23 mouse cellular contexts compared by ENCODE assay signal in the genomic region with DNA sequence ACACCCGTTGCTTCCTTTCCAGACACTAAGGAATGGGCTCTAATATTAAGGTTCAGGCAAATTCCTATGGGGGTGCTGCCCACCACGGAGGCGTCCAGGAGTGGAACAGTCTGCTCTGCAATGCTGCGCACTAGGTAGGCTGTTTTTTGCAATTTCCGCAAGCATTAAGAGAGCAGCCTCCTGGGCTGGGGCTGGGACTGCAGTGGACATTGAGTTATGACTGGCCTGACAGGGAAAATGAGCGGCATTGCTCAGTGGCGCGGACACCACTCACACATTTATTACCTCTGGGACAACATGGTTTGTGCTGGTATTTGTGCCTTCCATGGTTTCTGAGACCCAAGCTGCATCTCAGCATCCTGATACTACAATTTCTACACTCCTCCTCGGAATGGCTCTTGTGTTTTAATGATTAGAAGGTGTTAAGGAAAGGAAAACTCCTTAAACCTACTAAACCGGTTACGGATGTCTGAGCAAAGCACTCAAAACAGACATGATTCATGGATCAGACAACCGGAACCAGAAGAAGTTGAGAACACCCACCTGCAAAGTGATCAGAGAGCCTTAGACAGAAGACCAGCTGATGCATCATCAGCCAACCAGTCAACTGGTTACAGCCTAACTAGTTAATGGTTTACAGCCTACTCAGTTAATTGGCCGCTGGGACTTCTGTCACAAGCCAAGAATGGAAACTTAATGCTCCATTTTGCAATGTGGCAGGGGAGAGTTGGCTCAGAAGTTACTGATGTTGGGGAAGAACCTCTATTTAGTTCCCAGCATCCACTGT.
A peak's percentile ranks its signal among the peaks of the same experiment; 100 is the strongest.
DNase-seq lines count a peak whose midpoint lies in the region; ATAC-seq lines count a peak whose summit lies in the region.
"Had no signal": no experiment of that assay in that cellular context is flagged by ENCODE, and none has a peak within 500 bp of the region (broad histone marks: within the 10 kb centered on the region; RNA-seq: fewer than 3 reads in every experiment).

No protein-coding gene starts in this region.

- no peak overlapping the region for H3K4me3 ChIP-seq in heart, embryonic 11.5 days (ENCODE audit: low read depth, low read length)
- no peak overlapping the region for H3K4me3 ChIP-seq in kidney, embryonic 15.5 days (replicated peaks)
- no peak overlapping the region for H3K4me3 ChIP-seq in limb, embryonic 15.5 days
- H3K4me3 ChIP-seq in limb, embryonic 10.5 days: no peak overlapping the region
- no peak overlapping the region for H3K4me3 ChIP-seq in midbrain, embryonic 16.5 days (ENCODE audit: low read depth, low read length)
- H3K4me3 ChIP-seq: embryonic facial prominence, embryonic 12.5 days; embryonic facial prominence, embryonic 15.5 days; gastrocnemius, adult 2 months; heart, embryonic 13.5 days; hindbrain, embryonic 12.5 days; hindbrain, embryonic 15.5 days had no signal

- H3K9ac ChIP-seq in heart, embryonic 11.5 days (ENCODE audit: low read depth, low read length): no peak overlapping the region
- H3K9ac ChIP-seq in kidney, embryonic 15.5 days: no peak overlapping the region
- H3K9ac ChIP-seq in limb, embryonic 15.5 days: no peak overlapping the region
- H3K9ac ChIP-seq in midbrain, embryonic 16.5 days (ENCODE audit: low read depth, low read length): no peak overlapping the region
- H3K9ac ChIP-seq: embryonic facial prominence, embryonic 12.5 days; embryonic facial prominence, embryonic 15.5 days; forebrain, postnatal 0 days; heart, embryonic 13.5 days; hindbrain, embryonic 12.5 days; hindbrain, embryonic 15.5 days had no signal

- no peak overlapping the region for H3K4me2 ChIP-seq in heart, embryonic 11.5 days
- no peak overlapping the region; the same call in 1 of the 2 replicates for H3K4me2 ChIP-seq in kidney, embryonic 15.5 days
- H3K4me2 ChIP-seq in limb, embryonic 15.5 days: no peak overlapping the region
- no peak overlapping the region for H3K4me2 ChIP-seq in midbrain, embryonic 16.5 days (ENCODE audit: low read length)
- H3K4me2 ChIP-seq: embryonic facial prominence, embryonic 12.5 days; embryonic facial prominence, embryonic 15.5 days; heart, embryonic 13.5 days; hindbrain, embryonic 12.5 days; hindbrain, embryonic 15.5 days had no signal

- H3K27ac ChIP-seq in heart, embryonic 11.5 days (ENCODE audit: low read depth, low read length): no peak overlapping the region
- peak overlapping the region; percentile 48 for H3K27ac ChIP-seq in kidney, embryonic 15.5 days
- no peak overlapping the region for H3K27ac ChIP-seq in limb, embryonic 15.5 days
- no peak overlapping the region for H3K27ac ChIP-seq in limb, embryonic 10.5 days
- no peak overlapping the region for H3K27ac ChIP-seq in midbrain, embryonic 16.5 days (ENCODE audit: low read length)
- H3K27ac ChIP-seq: embryonic facial prominence, embryonic 12.5 days; embryonic facial prominence, embryonic 15.5 days; gastrocnemius, adult 2 months; heart, embryonic 13.5 days; hindbrain, embryonic 12.5 days; hindbrain, embryonic 15.5 days had no signal

- no peaks in the 10 kb centered on the region; the same call in 1 of the 2 replicates for H3K4me1 ChIP-seq in heart, embryonic 11.5 days (ENCODE audit: control insufficient read depth, insufficient read depth, low read length)
- peaks cover 24% of the 10 kb centered on the region for H3K4me1 ChIP-seq in kidney, embryonic 15.5 days
- peaks cover 4% of the 10 kb centered on the region; the same call in 1 of the 2 replicates for H3K4me1 ChIP-seq in limb, embryonic 15.5 days
- peaks cover 9% of the 10 kb centered on the region for H3K4me1 ChIP-seq in limb, embryonic 10.5 days
- H3K4me1 ChIP-seq in midbrain, embryonic 16.5 days (ENCODE audit: control insufficient read depth, insufficient read depth, low read length): peaks cover 15% of the 10 kb centered on the region

- no peaks in the 10 kb centered on the region for H3K36me3 ChIP-seq in heart, embryonic 11.5 days (ENCODE audit: control insufficient read depth, insufficient read depth, low read length)
- no peaks in the 10 kb centered on the region for H3K36me3 ChIP-seq in kidney, embryonic 15.5 days
- H3K36me3 ChIP-seq in limb, embryonic 15.5 days: no peaks in the 10 kb centered on the region
- H3K36me3 ChIP-seq in limb, embryonic 10.5 days: no peaks in the 10 kb centered on the region
- no peaks in the 10 kb centered on the region for H3K36me3 ChIP-seq in midbrain, embryonic 16.5 days (ENCODE audit: control insufficient read depth, insufficient read depth, low read length)
- H3K36me3 ChIP-seq: embryonic facial prominence, embryonic 12.5 days; embryonic facial prominence, embryonic 15.5 days; heart, embryonic 13.5 days; hindbrain, embryonic 12.5 days; hindbrain, embryonic 15.5 days had no signal

- H3K27me3 ChIP-seq in heart, embryonic 11.5 days (ENCODE audit: control insufficient read depth, insufficient read depth, low read length): no peaks in the 10 kb centered on the region
- H3K27me3 ChIP-seq in kidney, embryonic 15.5 days: no peaks in the 10 kb centered on the region
- no peaks in the 10 kb centered on the region for H3K27me3 ChIP-seq in limb, embryonic 15.5 days
- H3K27me3 ChIP-seq in limb, embryonic 10.5 days (ENCODE audit: low read depth, poor library complexity, severe bottlenecking): no peaks in the 10 kb centered on the region
- no peaks in the 10 kb centered on the region for H3K27me3 ChIP-seq in midbrain, embryonic 16.5 days (ENCODE audit: control insufficient read depth, insufficient read depth, low read depth, low read length)
- H3K27me3 ChIP-seq: embryonic facial prominence, embryonic 12.5 days; embryonic facial prominence, embryonic 15.5 days; heart, embryonic 13.5 days; hindbrain, embryonic 12.5 days; hindbrain, embryonic 15.5 days had no signal

- DNase-seq in heart, adult 11 months: peak; percentile 68
- no peak for DNase-seq in kidney, adult 9 months
- no peak for DNase-seq in limb, embryonic 10.5 days (ENCODE audit: low spot score)
- DNase-seq: adrenal gland, postnatal 10 days; adrenal gland, postnatal 36 days; cerebellum, adult 18-20 months; cerebellum, adult 9-10 months; cerebellum, postnatal 14 days; forebrain, postnatal 0 days; gastrocnemius, adult 2 months; gastrocnemius, postnatal 14 days; heart, adult 18-20 months; heart, postnatal 14 days had no signal

- no peak for ATAC-seq in heart, embryonic 11.5 days (replicated peaks; ENCODE audit: insufficient number of reproducible peaks, low FRiP score, low TSS enrichment)
- peak; percentile 87 for ATAC-seq in kidney, embryonic 15.5 days (replicated peaks; ENCODE audit: low FRiP score)
- 0 out of 2 replicates have a peak, but pooled peaks have one; percentile 14 for ATAC-seq in limb, embryonic 15.5 days (ENCODE audit: insufficient number of reproducible peaks, low FRiP score, low TSS enrichment, low read depth)
- no peak for ATAC-seq in midbrain, embryonic 16.5 days
- ATAC-seq: forebrain, embryonic 14.5 days; forebrain, postnatal 0 days had no signal

- WGBS in heart, embryonic 11.5 days (ENCODE audit: insufficient replicate concordance): 87% methylated on average over 13 of the region's 13 CpGs
- WGBS in kidney, embryonic 15.5 days: 36% methylated on average over 13 of the region's 13 CpGs
- 83% methylated on average over 13 of the region's 13 CpGs for WGBS in limb, embryonic 15.5 days
- 86% methylated on average over 13 of the region's 13 CpGs for WGBS in limb, embryonic 10.5 days
- WGBS in midbrain, embryonic 16.5 days: 96% methylated on average over 13 of the region's 13 CpGs

- no peaks in the 10 kb centered on the region for H3K9me3 ChIP-seq in heart, embryonic 11.5 days (replicated peaks; ENCODE audit: control insufficient read depth, low read length)
- no peaks in the 10 kb centered on the region for H3K9me3 ChIP-seq in kidney, embryonic 15.5 days (replicated peaks)
- no peaks in the 10 kb centered on the region for H3K9me3 ChIP-seq in limb, embryonic 15.5 days
- H3K9me3 ChIP-seq in limb, embryonic 10.5 days (replicated peaks): no peaks in the 10 kb centered on the region
- no peaks in the 10 kb centered on the region for H3K9me3 ChIP-seq in midbrain, embryonic 16.5 days (replicated peaks; ENCODE audit: control insufficient read depth, low read length, poor library complexity, severe bottlenecking)
- H3K9me3 ChIP-seq: embryonic facial prominence, embryonic 12.5 days; embryonic facial prominence, embryonic 15.5 days; heart, embryonic 13.5 days; hindbrain, embryonic 12.5 days; hindbrain, embryonic 15.5 days had no signal

Comparison
In these comparisons a context has a peak if more than half of its experiments do, and no peak if none do; other contexts are left out.
1. ATAC-seq: peak in kidney, embryonic 15.5 days (single experiment) and limb, embryonic 15.5 days (single experiment); none in heart, embryonic 11.5 days (single experiment) and midbrain, embryonic 16.5 days (single experiment).